Mouse (Mus musculus) erythroblast, embryonic 14.5 days (primary cell): Measurements from ENCODE around the gene Azin2. TPM values are rescaled to one million over a fixed set of nuclear protein-coding genes. Genes with fewer than 3 reads are reported as not detected.
A peak's percentile ranks its signal among the peaks of the same experiment; 100 is the strongest.

Source experiments
- H3K27me3 ChIP-seq: 2 replicates; pipeline ENCODE4 v1.6.1; 2012; ENCODE audit warnings: inconsistent platforms; ENCODE audit not compliant: control insufficient read depth
- H3K36me3 ChIP-seq: 2 replicates; pipeline ENCODE4 v1.6.1; 2012; ENCODE audit warnings: mild to moderate bottlenecking, inconsistent platforms; ENCODE audit not compliant: control insufficient read depth
- H3K4me1 ChIP-seq: 2 replicates; pipeline ENCODE4 v1.6.1; 2012; ENCODE audit warnings: inconsistent platforms; ENCODE audit not compliant: control insufficient read depth
- H3K4me3 ChIP-seq: replicated peaks from 2 replicates; pipeline ENCODE3; 2012; ENCODE audit warnings: moderate library complexity, mild to moderate bottlenecking, inconsistent platforms
- H3K9me3 ChIP-seq: 2 replicates; pipeline ENCODE4 v1.6.1; 2012; ENCODE audit warnings: low read length, inconsistent platforms, mixed read lengths; ENCODE audit not compliant: control insufficient read depth
- GATA1 ChIP-seq: IDR thresholded peaks from 2 replicates; pipeline ENCODE4 v1.6.1; 2012; ENCODE audit warnings: low read length, inconsistent platforms, mixed read lengths
- TAL1 ChIP-seq: IDR thresholded peaks from 3 replicates; pipeline ENCODE4 v1.6.1; 2012; ENCODE audit warnings: low read length, inconsistent platforms, mixed read lengths
- polyA plus RNA-seq: library from polyadenylated mRNA; stranded (reverse); fragments of >175 nt; gene quantifications from 2 replicates; pipeline ENCODE4 v1.2.3, GENCODE M21; 2012

The Azin2 gene
- polyA plus RNA-seq = 0.02 TPM in 1 of 2 replicates, not detected in the other

- H3K27me3 ChIP-seq = peaks cover 80% of the 10 kb centered on the region
- H3K9me3 ChIP-seq = peaks cover 5% of the 10 kb centered on the region; the same call in 1 of the 2 replicates
- peak within 1 kb of the TSS; percentile 52 for H3K4me3 ChIP-seq
- TF ChIP-seq TAL1 (no peak), GATA1 (no peak)
- no peaks in the 10 kb centered on the region for H3K36me3 ChIP-seq
- H3K4me1 ChIP-seq = peaks cover 12% of the 10 kb centered on the region
Measured at GRCm38 (mm10) chr4:128962029-128962925, at the start of gene Azin2. TSS of gene Azin2 (minus strand) at chr4:128962442.

GRCm38 (mm10) chr4:129011604-129012121, 49.4 kb upstream of the Azin2 start:
- Histone ChIP-seq H3K4me3 (no peak overlapping the region), H3K9me3 (no peaks in the 10 kb centered on the region), H3K4me1 (no peaks in the 10 kb centered on the region), H3K27me3 (peaks cover 2% of the 10 kb centered on the region; the same call in 1 of the 2 replicates), H3K36me3 (peaks cover 49% of the 10 kb centered on the region)
- TF ChIP-seq GATA1 (no peak), TAL1 (no peak)

- H3K4me3 ChIP-seq = no peak overlapping the region
- no peaks in the 10 kb centered on the region for H3K9me3 ChIP-seq
- no peaks in the 10 kb centered on the region; the same call in 1 of the 2 replicates for H3K4me1 ChIP-seq
- H3K27me3 ChIP-seq = no peaks in the 10 kb centered on the region
- no peak for TF ChIP-seq TAL1
- TF ChIP-seq GATA1 = no peak
- H3K36me3 ChIP-seq = peaks cover 69% of the 10 kb centered on the region
Measured at GRCm38 (mm10) chr4:129009521-129009920, 47.3 kb upstream of the Azin2 start.

GRCm38 (mm10) chr4:129008672-129009071, 46.4 kb upstream of the Azin2 start:
- Histone ChIP-seq H3K9me3 (no peaks in the 10 kb centered on the region), H3K4me1 (no peaks in the 10 kb centered on the region; the same call in 1 of the 2 replicates), H3K4me3 (no peak overlapping the region), H3K27me3 (no peaks in the 10 kb centered on the region), H3K36me3 (peaks cover 75% of the 10 kb centered on the region)
- TF ChIP-seq TAL1 (no peak), GATA1 (no peak)

GRCm38 (mm10) chr4:129008006-129008519, 45.8 kb upstream of the Azin2 start:
- TF ChIP-seq TAL1 (no peak), GATA1 (no peak)

GRCm38 (mm10) chr4:129003720-129004119, 41.5 kb upstream of the Azin2 start:
- no peaks in the 10 kb centered on the region for H3K9me3 ChIP-seq
- H3K4me1 ChIP-seq = no peaks in the 10 kb centered on the region; the same call in none of the 2 replicates
- no peak overlapping the region for H3K4me3 ChIP-seq
- no peaks in the 10 kb centered on the region for H3K27me3 ChIP-seq
- H3K36me3 ChIP-seq = peaks cover 95% of the 10 kb centered on the region
- TF ChIP-seq TAL1 = no peak
- TF ChIP-seq GATA1 = no peak

More at GRCm38 (mm10) chr4:129008006-129008519, 45.8 kb upstream of the Azin2 start:
- Histone ChIP-seq H3K4me3 (no peak overlapping the region), H3K36me3 (peaks cover 81% of the 10 kb centered on the region), H3K27me3 (no peaks in the 10 kb centered on the region), H3K4me1 (no peaks in the 10 kb centered on the region; the same call in 1 of the 2 replicates), H3K9me3 (no peaks in the 10 kb centered on the region)

GRCm38 (mm10) chr4:129000786-129001185, 38.5 kb upstream of the Azin2 start:
- H3K9me3 ChIP-seq = no peaks in the 10 kb centered on the region
- TF ChIP-seq GATA1 (no peak), TAL1 (no peak)
- H3K27me3 ChIP-seq = no peaks in the 10 kb centered on the region
- H3K4me1 ChIP-seq = peaks cover 24% of the 10 kb centered on the region
- H3K36me3 ChIP-seq = peaks cover 93% of the 10 kb centered on the region
- no peak overlapping the region for H3K4me3 ChIP-seq

- Histone ChIP-seq H3K9me3 (no peaks in the 10 kb centered on the region), H3K36me3 (peaks cover 81% of the 10 kb centered on the region), H3K4me1 (peaks cover 46% of the 10 kb centered on the region), H3K4me3 (no peak overlapping the region), H3K27me3 (no peaks in the 10 kb centered on the region)
- TF ChIP-seq GATA1 (no peak), TAL1 (no peak)
Measured at GRCm38 (mm10) chr4:128998401-128998800, 36.2 kb upstream of the Azin2 start.

- peaks cover 69% of the 10 kb centered on the region for H3K36me3 ChIP-seq
- peaks cover 58% of the 10 kb centered on the region for H3K4me1 ChIP-seq
Measured at GRCm38 (mm10) chr4:128997258-128997657, 35.0 kb upstream of the Azin2 start.

More at GRCm38 (mm10) chr4:128997258-128997657, 35.0 kb upstream of the Azin2 start:
- no peaks in the 10 kb centered on the region for H3K9me3 ChIP-seq
- no peaks in the 10 kb centered on the region for H3K27me3 ChIP-seq
- no peak overlapping the region for H3K4me3 ChIP-seq
- no peak for TF ChIP-seq GATA1
- TF ChIP-seq TAL1 = no peak
